Mouse (Mus musculus): ENCODE results near the gene Ctss. TPM values are rescaled to one million over a fixed set of nuclear protein-coding genes. Genes with fewer than 3 reads are reported as not detected.

The Ctss gene
- polyA plus RNA-seq (2014; fragmentation: Nextera tagmentation; extraction: Ambion mirVana), result 13.9 and 20.9 TPM in 2 replicates

DNA sequence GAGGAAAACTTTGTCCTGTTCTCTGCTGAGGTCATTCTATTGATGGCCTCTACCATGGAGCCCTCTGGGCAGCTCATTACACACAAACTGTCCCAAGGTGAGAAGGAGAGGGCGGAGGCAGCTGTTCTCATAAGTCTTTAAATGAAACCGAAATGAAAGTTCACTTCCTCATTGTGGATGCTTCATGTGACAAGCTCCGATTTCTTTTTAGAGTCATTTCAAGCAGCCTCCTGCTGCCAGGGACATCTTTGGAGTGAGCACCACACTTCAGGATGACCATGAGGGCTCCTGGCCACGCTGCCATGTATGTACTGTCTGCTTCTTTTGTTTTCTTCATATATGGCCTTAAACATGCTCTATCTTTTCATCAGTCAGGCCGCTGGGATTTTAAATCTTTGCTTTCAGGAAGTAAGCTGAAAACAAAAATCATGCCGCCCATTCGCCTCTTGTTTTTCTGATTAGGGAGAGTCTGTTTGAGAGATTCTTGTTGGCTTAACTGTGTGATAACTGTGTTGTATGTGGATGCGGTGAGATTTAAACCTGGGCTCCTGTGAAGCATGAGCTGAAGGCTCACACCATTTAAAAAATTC is at the start of gene Ctss:
Gene Ctss (plus strand): TSS at position 165 of the 590 bp plus-strand sequence.
- H3K4me1 ChIP-seq (ENCODE audit: control insufficient read depth, insufficient read depth, low read length), result no peaks in the 10 kb centered on the region
- WGBS, result 90% methylated on average over 8 of the region's 8 CpGs
- no peak within 1 kb of the TSS for H3K4me3 ChIP-seq (ENCODE audit: low read depth, low read length)
- H3K36me3 ChIP-seq (ENCODE audit: control insufficient read depth, insufficient read depth, low read length), result no peaks in the 10 kb centered on the region
- ATAC-seq (ENCODE audit: low read depth), result no peak
- no peaks in the 10 kb centered on the region for H3K27me3 ChIP-seq (ENCODE audit: control insufficient read depth, insufficient read depth, low read length)
- no peak within 1 kb of the TSS for H3K9ac ChIP-seq (replicated peaks; ENCODE audit: low read depth, low read length)
- no peaks in the 10 kb centered on the region for H3K9me3 ChIP-seq (ENCODE audit: control insufficient read depth, low read length)
- H3K4me2 ChIP-seq (ENCODE audit: low read depth, low read length), result no peak within 1 kb of the TSS
- H3K27ac ChIP-seq (ENCODE audit: low read depth, low read length), result no peak within 1 kb of the TSS

DNA sequence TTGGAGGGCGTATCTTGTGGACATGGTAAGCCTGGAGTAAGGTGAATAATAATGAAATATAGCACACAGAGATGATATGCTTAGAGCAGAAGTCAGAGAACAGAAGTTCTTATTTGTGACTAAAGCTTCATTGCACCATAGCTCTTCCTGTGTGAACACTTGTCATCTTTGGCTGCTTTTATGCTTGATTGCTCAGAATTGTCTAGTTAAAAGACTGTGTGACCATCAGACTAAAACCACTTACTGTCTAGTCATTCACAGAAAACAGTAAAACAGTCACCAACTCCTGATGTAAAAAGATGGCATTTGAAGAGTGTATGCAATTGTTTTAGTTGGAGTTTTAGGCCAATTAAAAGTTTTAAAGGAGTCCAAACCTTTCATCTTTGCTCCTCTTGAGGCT is 47.6 kb upstream of the Ctss start:
- Histone ChIP-seq H3K4me2 (ENCODE audit: low read depth, low read length) (no peak overlapping the region), H3K9me3 (ENCODE audit: control insufficient read depth, low read length) (no peaks in the 10 kb centered on the region), H3K36me3 (ENCODE audit: control insufficient read depth, insufficient read depth, low read length) (peaks cover 54% of the 10 kb centered on the region), H3K9ac (replicated peaks; ENCODE audit: low read depth, low read length) (no peak overlapping the region), H3K27ac (ENCODE audit: low read depth, low read length) (no peak overlapping the region), H3K4me1 (ENCODE audit: control insufficient read depth, insufficient read depth, low read length) (no peaks in the 10 kb centered on the region), H3K4me3 (ENCODE audit: low read depth, low read length) (no peak overlapping the region), H3K27me3 (ENCODE audit: control insufficient read depth, insufficient read depth, low read length) (no peaks in the 10 kb centered on the region)
- no peak for ATAC-seq (ENCODE audit: low read depth)
- WGBS, result 93% methylated on average over 1 of the region's 1 CpGs

DNA sequence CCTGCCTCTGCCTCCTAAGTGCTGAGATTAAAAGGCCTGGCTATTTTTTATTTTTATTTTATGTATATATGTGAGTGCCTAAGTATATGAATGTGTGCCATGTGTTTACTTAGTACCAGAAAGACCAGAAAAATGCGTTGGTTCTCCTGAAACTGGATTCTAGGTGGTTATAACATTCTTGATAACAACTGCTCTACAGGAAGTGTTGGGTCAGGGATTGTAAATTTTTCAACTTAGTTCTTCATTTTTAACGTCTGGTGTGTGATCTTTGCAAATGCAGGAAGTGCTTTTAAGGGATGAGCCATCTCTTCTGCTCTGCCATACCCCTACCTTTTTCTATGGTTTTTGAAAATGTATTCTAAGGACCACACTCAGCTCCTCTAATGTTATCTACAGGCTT is 40.2 kb upstream of the Ctss start:
- Histone ChIP-seq H3K4me3 (ENCODE audit: low read depth, low read length) (no peak overlapping the region), H3K36me3 (ENCODE audit: control insufficient read depth, insufficient read depth, low read length) (peaks cover 37% of the 10 kb centered on the region), H3K27ac (ENCODE audit: low read depth, low read length) (no peak overlapping the region), H3K4me1 (ENCODE audit: control insufficient read depth, insufficient read depth, low read length) (no peaks in the 10 kb centered on the region), H3K4me2 (ENCODE audit: low read depth, low read length) (no peak overlapping the region), H3K9me3 (ENCODE audit: control insufficient read depth, low read length) (no peaks in the 10 kb centered on the region), H3K9ac (replicated peaks; ENCODE audit: low read depth, low read length) (no peak overlapping the region), H3K27me3 (ENCODE audit: control insufficient read depth, insufficient read depth, low read length) (no peaks in the 10 kb centered on the region)
- 89% methylated on average over 2 of the region's 2 CpGs for WGBS
- no peak for ATAC-seq (ENCODE audit: low read depth)

DNA sequence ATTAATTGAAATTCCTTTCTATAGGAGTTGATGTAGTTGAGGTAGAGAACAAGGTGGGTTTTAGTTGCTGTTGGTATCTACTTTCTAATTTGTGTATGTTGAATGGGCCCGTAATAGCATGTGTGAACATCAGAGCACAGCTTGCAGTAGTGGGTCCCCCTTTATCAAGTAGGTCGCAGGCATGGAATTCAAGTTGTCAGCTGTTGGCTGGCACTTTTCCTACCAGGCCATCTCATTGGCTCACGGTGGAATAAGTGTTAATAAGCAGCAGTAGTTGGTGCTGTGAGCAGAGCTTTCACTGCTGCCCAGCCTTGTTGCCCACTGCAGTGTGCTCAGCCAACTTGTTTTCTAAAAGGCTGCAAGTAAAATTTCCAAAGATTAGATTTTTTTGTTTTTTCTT is 37.9 kb upstream of the Ctss start:
- 91% methylated on average over 3 of the region's 3 CpGs for WGBS
- H3K36me3 ChIP-seq (ENCODE audit: control insufficient read depth, insufficient read depth, low read length), result peaks cover 38% of the 10 kb centered on the region
- no peak overlapping the region for H3K4me3 ChIP-seq (ENCODE audit: low read depth, low read length)
- ATAC-seq (ENCODE audit: low read depth), result no peak
- H3K9me3 ChIP-seq (ENCODE audit: control insufficient read depth, low read length), result no peaks in the 10 kb centered on the region
- no peak overlapping the region for H3K9ac ChIP-seq (replicated peaks; ENCODE audit: low read depth, low read length)
- no peaks in the 10 kb centered on the region for H3K27me3 ChIP-seq (ENCODE audit: control insufficient read depth, insufficient read depth, low read length)
- H3K27ac ChIP-seq (ENCODE audit: low read depth, low read length), result no peak overlapping the region
- H3K4me2 ChIP-seq (ENCODE audit: low read depth, low read length), result no peak overlapping the region
- no peaks in the 10 kb centered on the region for H3K4me1 ChIP-seq (ENCODE audit: control insufficient read depth, insufficient read depth, low read length)

DNA sequence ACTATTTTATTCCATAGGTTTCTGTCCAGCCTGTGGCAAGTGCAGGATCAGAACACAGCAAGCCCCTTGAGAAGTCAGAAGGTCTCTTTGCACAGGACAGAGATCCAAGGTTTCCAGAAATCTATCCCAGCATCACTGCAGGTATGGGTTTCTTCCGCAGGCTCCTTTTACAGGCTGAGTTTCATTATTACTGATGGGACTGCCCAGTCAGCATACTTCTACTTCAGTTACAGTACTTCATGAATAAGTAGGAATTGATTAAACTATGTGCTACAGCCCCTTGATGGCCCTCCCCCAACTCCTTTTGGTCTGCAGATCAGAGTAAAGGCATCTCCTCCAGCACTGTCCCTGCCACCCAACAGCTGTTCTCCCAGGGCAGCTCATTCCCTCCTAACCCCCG is 36.3 kb upstream of the Ctss start:
- Histone ChIP-seq H3K4me3 (ENCODE audit: low read depth, low read length) (no peak overlapping the region), H3K9me3 (ENCODE audit: control insufficient read depth, low read length) (no peaks in the 10 kb centered on the region), H3K36me3 (ENCODE audit: control insufficient read depth, insufficient read depth, low read length) (peaks cover 44% of the 10 kb centered on the region), H3K9ac (replicated peaks; ENCODE audit: low read depth, low read length) (no peak overlapping the region), H3K4me1 (ENCODE audit: control insufficient read depth, insufficient read depth, low read length) (no peaks in the 10 kb centered on the region), H3K27me3 (ENCODE audit: control insufficient read depth, insufficient read depth, low read length) (no peaks in the 10 kb centered on the region), H3K27ac (ENCODE audit: low read depth, low read length) (no peak overlapping the region), H3K4me2 (ENCODE audit: low read depth, low read length) (no peak overlapping the region)
- WGBS, result 95% methylated on average over 2 of the region's 2 CpGs
- no peak for ATAC-seq (ENCODE audit: low read depth)

DNA sequence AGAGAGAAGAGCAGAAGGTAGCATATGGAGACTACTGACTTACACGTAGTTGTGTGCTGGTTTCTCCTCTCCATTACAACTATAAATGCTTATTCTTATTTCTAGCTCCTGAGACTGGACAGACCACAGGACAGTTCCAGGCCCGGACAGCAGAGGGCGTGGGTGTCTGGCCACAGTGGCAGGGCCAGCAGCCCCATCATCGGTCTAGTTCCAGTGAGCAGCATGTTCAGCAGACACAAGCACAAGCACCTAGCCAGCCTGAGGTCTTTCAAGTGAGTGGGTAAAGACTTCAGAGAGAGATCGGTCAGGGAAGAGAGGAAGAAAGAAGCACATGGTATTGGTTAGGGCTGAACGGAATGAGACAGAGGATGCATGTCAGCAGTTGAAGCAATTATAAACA is 32.2 kb upstream of the Ctss start:
- no peak overlapping the region for H3K4me2 ChIP-seq (ENCODE audit: low read depth, low read length)
- H3K4me3 ChIP-seq (ENCODE audit: low read depth, low read length), result no peak overlapping the region
- ATAC-seq (ENCODE audit: low read depth), result no peak
- WGBS, result 71% methylated on average over 6 of the region's 6 CpGs
- no peaks in the 10 kb centered on the region for H3K4me1 ChIP-seq (ENCODE audit: control insufficient read depth, insufficient read depth, low read length)
- no peaks in the 10 kb centered on the region for H3K27me3 ChIP-seq (ENCODE audit: control insufficient read depth, insufficient read depth, low read length)
- H3K9ac ChIP-seq (replicated peaks; ENCODE audit: low read depth, low read length), result no peak overlapping the region
- no peak overlapping the region for H3K27ac ChIP-seq (ENCODE audit: low read depth, low read length)
- H3K36me3 ChIP-seq (ENCODE audit: control insufficient read depth, insufficient read depth, low read length), result peaks cover 44% of the 10 kb centered on the region
- no peaks in the 10 kb centered on the region for H3K9me3 ChIP-seq (ENCODE audit: control insufficient read depth, low read length)

DNA sequence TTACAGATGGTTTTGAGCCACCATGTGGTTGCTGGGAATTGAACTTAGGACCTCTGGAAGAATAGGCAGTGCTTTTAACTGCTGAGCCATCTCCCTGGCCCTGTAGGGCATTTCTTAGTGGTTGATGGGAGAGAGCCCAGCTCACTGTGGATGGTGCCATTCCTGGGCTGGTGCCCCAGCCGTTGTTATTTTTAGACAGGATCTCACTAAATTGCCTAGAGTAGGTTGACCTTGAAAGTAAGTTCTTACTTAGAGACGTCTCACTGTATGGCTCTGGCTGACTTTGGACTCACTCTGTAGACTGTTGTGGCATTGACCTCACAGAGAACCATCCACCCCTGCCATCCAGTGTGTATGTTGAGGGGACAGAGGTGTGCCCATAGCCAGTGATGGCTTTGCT is 28.4 kb upstream of the Ctss start:
- 91% methylated on average over 2 of the region's 2 CpGs for WGBS
- no peak overlapping the region for H3K4me3 ChIP-seq (ENCODE audit: low read depth, low read length)

DNA sequence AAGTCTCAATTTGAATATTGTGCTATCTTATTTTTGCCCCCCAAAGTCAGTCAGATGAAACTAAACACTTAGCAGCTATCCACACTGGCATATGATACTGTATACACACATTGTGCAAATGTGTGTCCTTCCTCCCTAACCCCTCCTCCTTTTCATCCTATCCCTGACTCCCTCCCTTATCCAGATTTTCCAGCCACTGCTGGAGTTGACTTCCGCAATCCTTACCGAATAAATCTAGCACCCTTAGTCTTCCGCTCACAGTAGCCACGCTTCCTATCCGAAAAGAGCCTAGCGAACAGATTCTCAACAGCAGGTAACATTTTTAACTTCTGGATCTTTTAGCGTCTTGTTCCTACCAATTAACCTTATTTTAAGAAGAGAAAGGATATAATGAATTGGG is 27.6 kb upstream of the Ctss start, which contains the start of gene Ctsk:
Gene Ctsk (plus strand): TSS at position 233 of the 400 bp plus-strand sequence.
- Histone ChIP-seq H3K4me1 (ENCODE audit: control insufficient read depth, insufficient read depth, low read length) (no peaks in the 10 kb centered on the region), H3K4me2 (ENCODE audit: low read depth, low read length) (no peak within 1 kb of the TSS), H3K27ac (ENCODE audit: low read depth, low read length) (no peak within 1 kb of the TSS), H3K27me3 (ENCODE audit: control insufficient read depth, insufficient read depth, low read length) (no peaks in the 10 kb centered on the region), H3K9ac (replicated peaks; ENCODE audit: low read depth, low read length) (no peak within 1 kb of the TSS), H3K9me3 (ENCODE audit: control insufficient read depth, low read length) (no peaks in the 10 kb centered on the region), H3K4me3 (ENCODE audit: low read depth, low read length) (no peak within 1 kb of the TSS), H3K36me3 (ENCODE audit: control insufficient read depth, insufficient read depth, low read length) (peaks cover 20% of the 10 kb centered on the region)
- 89% methylated on average over 7 of the region's 7 CpGs for WGBS
- ATAC-seq (ENCODE audit: low read depth), result no peak

More for the DNA sequence above, 28.4 kb upstream of the Ctss start:
- ATAC-seq (ENCODE audit: low read depth), result no peak
- Histone ChIP-seq H3K4me1 (ENCODE audit: control insufficient read depth, insufficient read depth, low read length) (no peaks in the 10 kb centered on the region), H3K9me3 (ENCODE audit: control insufficient read depth, low read length) (no peaks in the 10 kb centered on the region), H3K4me2 (ENCODE audit: low read depth, low read length) (no peak overlapping the region), H3K27ac (ENCODE audit: low read depth, low read length) (no peak overlapping the region), H3K9ac (replicated peaks; ENCODE audit: low read depth, low read length) (no peak overlapping the region), H3K36me3 (ENCODE audit: control insufficient read depth, insufficient read depth, low read length) (peaks cover 25% of the 10 kb centered on the region), H3K27me3 (ENCODE audit: control insufficient read depth, insufficient read depth, low read length) (no peaks in the 10 kb centered on the region)

DNA sequence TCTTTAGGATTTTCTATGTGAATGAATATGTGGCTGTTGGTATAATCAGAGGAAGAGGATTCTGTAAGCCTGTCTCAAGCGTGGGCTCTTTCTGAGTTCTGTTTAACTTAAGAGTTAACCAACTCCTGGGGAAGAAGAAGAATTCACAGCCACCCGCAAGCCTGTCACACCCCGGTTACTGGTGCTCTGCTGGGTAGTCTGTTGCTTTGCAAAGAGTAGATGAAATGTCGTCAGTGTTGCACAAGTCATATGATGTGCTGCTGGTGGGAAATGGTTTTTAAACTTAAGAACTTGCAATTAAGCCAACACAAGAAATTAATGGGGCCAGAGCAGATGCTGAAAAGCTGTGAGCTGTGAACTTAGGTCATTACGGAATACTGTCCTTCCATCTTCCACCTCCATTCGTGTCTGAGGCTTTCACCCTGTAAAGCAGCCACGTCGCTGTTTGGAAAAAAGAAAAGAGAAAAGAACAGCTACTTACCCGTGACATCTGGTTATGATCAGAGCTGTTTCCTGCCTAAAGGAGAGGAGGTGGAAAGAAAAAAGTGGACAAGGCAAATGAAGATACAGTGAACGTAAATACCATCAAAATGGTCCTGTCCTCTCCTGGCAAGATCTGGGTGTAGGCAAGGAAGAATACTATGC is 27.0 kb upstream of the Ctss start:
- ATAC-seq (ENCODE audit: low read depth), result no peak
- H3K4me3 ChIP-seq (ENCODE audit: low read depth, low read length), result no peak overlapping the region

More for the DNA sequence above, 27.0 kb upstream of the Ctss start:
- H3K9ac ChIP-seq (replicated peaks; ENCODE audit: low read depth, low read length), result no peak overlapping the region
- H3K4me2 ChIP-seq (ENCODE audit: low read depth, low read length), result no peak overlapping the region
- WGBS, result 75% methylated on average over 10 of the region's 10 CpGs
- H3K4me1 ChIP-seq (ENCODE audit: control insufficient read depth, insufficient read depth, low read length), result no peaks in the 10 kb centered on the region
- no peaks in the 10 kb centered on the region for H3K9me3 ChIP-seq (ENCODE audit: control insufficient read depth, low read length)
- peaks cover 16% of the 10 kb centered on the region for H3K36me3 ChIP-seq (ENCODE audit: control insufficient read depth, insufficient read depth, low read length)
- no peaks in the 10 kb centered on the region for H3K27me3 ChIP-seq (ENCODE audit: control insufficient read depth, insufficient read depth, low read length)
- H3K27ac ChIP-seq (ENCODE audit: low read depth, low read length), result no peak overlapping the region

Measured in neural tube, embryonic 14.5 days (tissue).